Mouse (Mus musculus): Measurements from ENCODE around the gene Ttc19.
"Not testable (repeated sequence)": the region's sequence is repeated elsewhere in the genome, so short reads cannot be mapped to it uniquely, and the experiment has no call there.

Gene Ttc19

GRCm38 (mm10) chr11:62285020-62285419, 3.7 kb downstream of the Ttc19 start:
- no peak for DNase-seq

GRCm38 (mm10) chr11:62287700-62288099, 6.4 kb downstream of the Ttc19 start:
- no peak for DNase-seq

GRCm38 (mm10) chr11:62294121-62294520, 12.8 kb downstream of the Ttc19 start:
- no peak for DNase-seq

GRCm38 (mm10) chr11:62298883-62299282, 17.6 kb downstream of the Ttc19 start:
- DNase-seq: no peak

- no peak for DNase-seq
These were observed 24.6 kb downstream of the Ttc19 start for GRCm38 (mm10) chr11:62305866-62306265.

GRCm38 (mm10) chr11:62309296-62309695, 28.0 kb downstream of the Ttc19 start:
- no peak for DNase-seq

- DNase-seq: no peak
These were observed 33.7 kb downstream of the Ttc19 start for GRCm38 (mm10) chr11:62314984-62315383.

GRCm38 (mm10) chr11:62317746-62318145, 36.5 kb downstream of the Ttc19 start:
- no peak for DNase-seq

- DNase-seq: no peak
These were observed 38.8 kb downstream of the Ttc19 start for GRCm38 (mm10) chr11:62320097-62320496.

GRCm38 (mm10) chr11:62323659-62324058, 42.4 kb downstream of the Ttc19 start:
- DNase-seq: no peak

GRCm38 (mm10) chr11:62331141-62331540, 49.9 kb downstream of the Ttc19 start:
- DNase-seq: no peak

GRCm38 (mm10) chr11:62332228-62332627, 51.0 kb downstream of the Ttc19 start:
- no peak for DNase-seq

- DNase-seq: no peak
These were observed 61.7 kb downstream of the Ttc19 start for GRCm38 (mm10) chr11:62343002-62343401.

- DNase-seq: no peak
These were observed 70.7 kb downstream of the Ttc19 start for GRCm38 (mm10) chr11:62351948-62352347.

GRCm38 (mm10) chr11:62355216-62355615, 73.9 kb downstream of the Ttc19 start:
- DNase-seq: no peak

GRCm38 (mm10) chr11:62366879-62367278, 85.6 kb downstream of the Ttc19 start:
- DNase-seq: no peak

- DNase-seq: no peak
These were observed 88.7 kb downstream of the Ttc19 start for GRCm38 (mm10) chr11:62369924-62370323.

- DNase-seq: no peak
These were observed 90.5 kb downstream of the Ttc19 start for GRCm38 (mm10) chr11:62371776-62372175.

- not testable (repeated sequence) for DNase-seq
These were observed 96.1 kb downstream of the Ttc19 start for GRCm38 (mm10) chr11:62377202-62377851.
